Mouse (Mus musculus) heart, adult 2 months (tissue): ENCODE results near the gene Fos.

ENCODE experiments used
- CTCF ChIP-seq: fragments of 200-600 bp; IDR thresholded peaks from 2 replicates; pipeline ENCODE4 v1.8.1; 2022; ENCODE audit warnings: antibody characterized with exemption, mild to moderate bottlenecking, moderate library complexity
- EP300 ChIP-seq: fragments of 200-500 bp; IDR thresholded peaks from 2 replicates; pipeline ENCODE4 v1.6.1; 2011; ENCODE audit warnings: low read depth, low read length, control low read depth; ENCODE audit not compliant: insufficient read depth
- POLR2A ChIP-seq: fragments of 200-500 bp; IDR thresholded peaks from 2 replicates; pipeline ENCODE4 v1.6.1; 2011; ENCODE audit warnings: mild to moderate bottlenecking, low read depth, low read length, control low read depth; ENCODE audit not compliant: insufficient read depth

DNA sequence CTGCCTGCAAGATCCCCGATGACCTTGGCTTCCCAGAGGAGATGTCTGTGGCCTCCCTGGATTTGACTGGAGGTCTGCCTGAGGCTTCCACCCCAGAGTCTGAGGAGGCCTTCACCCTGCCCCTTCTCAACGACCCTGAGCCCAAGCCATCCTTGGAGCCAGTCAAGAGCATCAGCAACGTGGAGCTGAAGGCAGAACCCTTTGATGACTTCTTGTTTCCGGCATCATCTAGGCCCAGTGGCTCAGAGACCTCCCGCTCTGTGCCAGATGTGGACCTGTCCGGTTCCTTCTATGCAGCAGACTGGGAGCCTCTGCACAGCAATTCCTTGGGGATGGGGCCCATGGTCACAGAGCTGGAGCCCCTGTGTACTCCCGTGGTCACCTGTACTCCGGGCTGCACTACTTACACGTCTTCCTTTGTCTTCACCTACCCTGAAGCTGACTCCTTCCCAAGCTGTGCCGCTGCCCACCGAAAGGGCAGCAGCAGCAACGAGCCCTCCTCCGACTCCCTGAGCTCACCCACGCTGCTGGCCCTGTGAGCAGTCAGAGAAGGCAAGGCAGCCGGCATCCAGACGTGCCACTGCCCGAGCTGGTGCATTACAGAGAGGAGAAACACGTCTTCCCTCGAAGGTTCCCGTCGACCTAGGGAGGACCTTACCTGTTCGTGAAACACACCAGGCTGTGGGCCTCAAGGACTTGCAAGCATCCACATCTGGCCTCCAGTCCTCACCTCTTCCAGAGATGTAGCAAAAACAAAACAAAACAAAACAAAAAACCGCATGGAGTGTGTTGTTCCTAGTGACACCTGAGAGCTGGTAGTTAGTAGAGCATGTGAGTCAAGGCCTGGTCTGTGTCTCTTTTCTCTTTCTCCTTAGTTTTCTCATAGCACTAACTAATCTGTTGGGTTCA is 2.5 kb downstream of the Fos start:
- TF ChIP-seq POLR2A (no peak), CTCF (no peak), EP300 (no peak)
